Mouse (Mus musculus) urinary bladder, postnatal 25 days (tissue): ENCODE results near the gene Irs2.

Source experiments
- DNase-seq: peaks from one replicate; pipeline ENCODE4 v3.0.0; 2022; ENCODE audit warnings: low spot score

The Irs2 gene

GRCm38 (mm10) chr8:10953346-10954053 is 54.8 kb downstream of the Irs2 start:
- DNase-seq, result peak; percentile 58

GRCm38 (mm10) chr8:10952706-10953105 is 55.6 kb downstream of the Irs2 start:
- DNase-seq, result no peak

GRCm38 (mm10) chr8:10952235-10952634 is 56.0 kb downstream of the Irs2 start:
- no peak for DNase-seq

GRCm38 (mm10) chr8:10951567-10951966 is 56.7 kb downstream of the Irs2 start:
- DNase-seq, result no peak

- peak; percentile 92 for DNase-seq
These were observed 62.1 kb downstream of the Irs2 start for GRCm38 (mm10) chr8:10945939-10946740.

GRCm38 (mm10) chr8:10945490-10945889 is 62.8 kb downstream of the Irs2 start:
- DNase-seq, result no peak

- no peak for DNase-seq
These were observed 64.8 kb downstream of the Irs2 start for GRCm38 (mm10) chr8:10943314-10944060.

- DNase-seq, result no peak
These were observed 68.4 kb downstream of the Irs2 start for GRCm38 (mm10) chr8:10939883-10940282.

- DNase-seq, result no peak
These were observed 69.0 kb downstream of the Irs2 start for GRCm38 (mm10) chr8:10939210-10939782.

- DNase-seq, result no peak
These were observed 70.0 kb downstream of the Irs2 start for GRCm38 (mm10) chr8:10938284-10938683.

- DNase-seq, result no peak
These were observed 71.6 kb downstream of the Irs2 start for GRCm38 (mm10) chr8:10936646-10937045.

GRCm38 (mm10) chr8:10935231-10935630 is 73.0 kb downstream of the Irs2 start:
- DNase-seq, result no peak
